ENCODE assay signal across 13 mouse cellular contexts in the genomic region with DNA sequence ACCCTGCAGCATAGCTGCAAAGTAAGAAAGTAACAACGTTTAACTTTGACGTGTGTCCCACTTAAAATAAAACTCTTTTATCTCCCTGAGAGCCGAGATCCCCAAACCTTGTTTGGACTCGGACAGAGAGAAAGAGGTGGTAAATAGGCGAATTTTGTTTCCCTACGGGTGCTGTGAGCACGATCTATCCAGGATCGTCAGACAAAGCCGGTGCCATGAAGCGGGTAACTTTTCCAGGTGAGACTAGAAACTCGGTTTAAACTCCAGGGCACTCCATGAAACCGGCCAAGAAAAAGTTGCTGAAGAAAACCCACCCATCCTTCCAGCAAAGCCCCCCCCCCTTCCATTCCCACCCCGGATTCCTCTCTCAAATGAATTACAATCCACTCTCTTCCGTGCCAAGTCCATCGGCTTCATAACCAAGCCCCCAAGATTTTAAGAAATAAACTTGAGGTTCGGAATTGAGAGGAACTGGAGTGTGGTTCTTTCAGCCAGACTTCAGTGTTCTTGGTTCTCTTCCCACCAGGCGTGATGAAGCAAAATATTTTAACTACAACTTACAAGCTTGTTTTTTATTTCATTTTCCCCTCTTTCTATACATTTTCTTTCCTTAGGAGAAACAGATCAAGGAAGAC.
DNase-seq lines count a peak whose midpoint lies in the region; ATAC-seq and TF ChIP-seq lines count a peak whose summit lies in the region.
"Had no signal": no experiment of that assay in that cellular context is flagged by ENCODE, and none has a peak within 500 bp of the region (broad histone marks: within the 10 kb centered on the region; RNA-seq: fewer than 3 reads in every experiment).

No protein-coding gene starts in this region.

- DNase-seq in gastrocnemius, adult 2 months, result no peak
- DNase-seq in gastrocnemius, postnatal 14 days, result no peak
- DNase-seq in midbrain, embryonic 10.5 days (ENCODE audit: low spot score), result peak; percentile 43
- DNase-seq in limb, embryonic 11.5 days (ENCODE audit: low spot score), result peak; percentile 58
- DNase-seq in retina, embryonic 14.5 days (ENCODE audit: low spot score), result peak; percentile 27
- DNase-seq in spleen, adult 12 weeks (ENCODE audit: low spot score), result no peak
- no peak for DNase-seq in adrenal gland, adult 18-20 months (ENCODE audit: low spot score in 2 of 2)
- DNase-seq: cerebellum, adult 11-12 months; kidney, adult 11 months; right cerebral cortex, postnatal 14 days; thymus, postnatal 14 days had no signal

- no peak for ATAC-seq in midbrain, embryonic 16.5 days
- ATAC-seq in limb, embryonic 11.5 days (ENCODE audit: insufficient number of reproducible peaks, low FRiP score, low TSS enrichment, low read depth), result no peak

- peaks cover 9% of the 10 kb centered on the region; the same call in 1 of the 2 replicates for H3K9me3 ChIP-seq in midbrain, embryonic 10.5 days (replicated peaks)
- no peaks in the 10 kb centered on the region; the same call in 1 of the 2 replicates for H3K9me3 ChIP-seq in midbrain, embryonic 16.5 days (replicated peaks; ENCODE audit: control insufficient read depth, low read length, poor library complexity, severe bottlenecking)
- H3K9me3 ChIP-seq in limb, embryonic 11.5 days (ENCODE audit: control insufficient read depth, low read length), result no peaks in the 10 kb centered on the region
- H3K9me3 ChIP-seq: liver, embryonic 15.5 days had no signal

- under 1% methylated on average over 17 of the region's 17 CpGs for WGBS in midbrain, embryonic 10.5 days
- WGBS in midbrain, embryonic 16.5 days, result 3% methylated on average over 17 of the region's 17 CpGs
- under 1% methylated on average over 17 of the region's 17 CpGs for WGBS in limb, embryonic 11.5 days

- H3K36me3 ChIP-seq in midbrain, embryonic 10.5 days, result no peaks in the 10 kb centered on the region
- no peaks in the 10 kb centered on the region for H3K36me3 ChIP-seq in midbrain, embryonic 16.5 days (ENCODE audit: control insufficient read depth, insufficient read depth, low read length)
- H3K36me3 ChIP-seq in limb, embryonic 11.5 days (ENCODE audit: control insufficient read depth, insufficient read depth, low read length), result no peaks in the 10 kb centered on the region
- H3K36me3 ChIP-seq: liver, embryonic 15.5 days had no signal

- peak overlapping the region; percentile 46; the same call in 1 of the 2 replicates for H3K27ac ChIP-seq in gastrocnemius, adult 2 months
- H3K27ac ChIP-seq in midbrain, embryonic 10.5 days (replicated peaks), result peak overlapping the region; percentile 87
- H3K27ac ChIP-seq in midbrain, embryonic 16.5 days (ENCODE audit: low read length), result no peak overlapping the region
- no peak overlapping the region for H3K27ac ChIP-seq in limb, embryonic 11.5 days (replicated peaks; ENCODE audit: low read depth, low read length)
- H3K27ac ChIP-seq: liver, embryonic 15.5 days had no signal

- no peak overlapping the region for H3K9ac ChIP-seq in midbrain, embryonic 16.5 days (ENCODE audit: low read depth, low read length)
- H3K9ac ChIP-seq in limb, embryonic 11.5 days (ENCODE audit: low read length), result no peak overlapping the region
- H3K9ac ChIP-seq: liver, embryonic 15.5 days had no signal

- H3K4me2 ChIP-seq in midbrain, embryonic 16.5 days (ENCODE audit: low read length), result no peak overlapping the region
- no peak overlapping the region for H3K4me2 ChIP-seq in limb, embryonic 11.5 days (ENCODE audit: low read depth, severe bottlenecking)
- H3K4me2 ChIP-seq: liver, embryonic 15.5 days had no signal

- intact Hi-C loops in gastrocnemius, adult 2 months (cut with DNase I), result no loop called here
- intact Hi-C loops in gastrocnemius, postnatal 14 days (cut with DNase I; ENCODE audit: low total_unique reads), result no loop called here

- TF ChIP-seq CTCF in gastrocnemius, adult 2 months (IDR thresholded peaks at IDR 0.05), result no peak

- peak overlapping the region; percentile 68 for H3K4me3 ChIP-seq in gastrocnemius, adult 2 months
- peak overlapping the region; percentile 46 for H3K4me3 ChIP-seq in midbrain, embryonic 10.5 days
- H3K4me3 ChIP-seq in midbrain, embryonic 16.5 days (ENCODE audit: low read depth, low read length), result no peak overlapping the region
- H3K4me3 ChIP-seq in limb, embryonic 11.5 days (ENCODE audit: low read depth, low read length), result no peak overlapping the region
- H3K4me3 ChIP-seq: liver, embryonic 15.5 days had no signal

- peaks cover 28% of the 10 kb centered on the region for H3K4me1 ChIP-seq in midbrain, embryonic 10.5 days
- peaks cover 5% of the 10 kb centered on the region; the same call in 1 of the 2 replicates for H3K4me1 ChIP-seq in midbrain, embryonic 16.5 days (ENCODE audit: control insufficient read depth, insufficient read depth, low read length)
- H3K4me1 ChIP-seq in limb, embryonic 11.5 days (ENCODE audit: control insufficient read depth, insufficient read depth, low read length), result no peaks in the 10 kb centered on the region
- H3K4me1 ChIP-seq: liver, embryonic 15.5 days had no signal

- H3K27me3 ChIP-seq in midbrain, embryonic 10.5 days (ENCODE audit: low read depth, poor library complexity, severe bottlenecking), result peaks cover 88% of the 10 kb centered on the region
- peaks cover 45% of the 10 kb centered on the region for H3K27me3 ChIP-seq in midbrain, embryonic 16.5 days (ENCODE audit: control insufficient read depth, insufficient read depth, low read depth, low read length)
- peaks cover 24% of the 10 kb centered on the region for H3K27me3 ChIP-seq in limb, embryonic 11.5 days (ENCODE audit: control insufficient read depth, insufficient read depth, low read length)

Comparison
In these comparisons a context has a peak if more than half of its experiments do, and no peak if none do; other contexts are left out.
1. H3K27ac ChIP-seq: peak in gastrocnemius, adult 2 months (single experiment) and midbrain, embryonic 10.5 days (single experiment); none in midbrain, embryonic 16.5 days (single experiment) and limb, embryonic 11.5 days (single experiment).
2. H3K4me3 ChIP-seq: peak in gastrocnemius, adult 2 months (single experiment) and midbrain, embryonic 10.5 days (single experiment); none in midbrain, embryonic 16.5 days (single experiment) and limb, embryonic 11.5 days (single experiment).
3. DNase-seq: peak in midbrain, embryonic 10.5 days (single experiment), limb, embryonic 11.5 days (single experiment) and retina, embryonic 14.5 days (single experiment); none in gastrocnemius, adult 2 months (single experiment), gastrocnemius, postnatal 14 days (single experiment), spleen, adult 12 weeks (single experiment) and adrenal gland, adult 18-20 months (0 of 2).